Mouse (Mus musculus): ENCODE results near the gene Gm1043.

- TF ChIP-seq CTCF (IDR thresholded peaks at IDR 0.05; ENCODE audit: extremely low read depth, insufficient read depth, insufficient read length, insufficient replicate concordance) (no peak), POLR2A (IDR thresholded peaks at IDR 0.05; ENCODE audit: low read depth, low read length) (no peak)
These were observed 159.6 kb downstream of the Gm1043 start for GRCm38 (mm10) chr5:37244666-37245242.
